Mouse (Mus musculus) urinary bladder, postnatal 0 days (tissue): ENCODE data around the gene Ssc5d. TPM values are rescaled to one million over a fixed set of nuclear protein-coding genes. Genes with fewer than 3 reads are reported as not detected.

Experiments
- polyA plus RNA-seq: library from polyadenylated mRNA; unstranded; fragments of >200 nt; fragmentation: Nextera tagmentation; extraction: Ambion mirVana; gene quantifications from 2 replicates; pipeline ENCODE4 v1.2.1, GENCODE M21; 2015

Ssc5d gene
- polyA plus RNA-seq: 3.7 and 4.8 TPM in 2 replicates

DNA sequence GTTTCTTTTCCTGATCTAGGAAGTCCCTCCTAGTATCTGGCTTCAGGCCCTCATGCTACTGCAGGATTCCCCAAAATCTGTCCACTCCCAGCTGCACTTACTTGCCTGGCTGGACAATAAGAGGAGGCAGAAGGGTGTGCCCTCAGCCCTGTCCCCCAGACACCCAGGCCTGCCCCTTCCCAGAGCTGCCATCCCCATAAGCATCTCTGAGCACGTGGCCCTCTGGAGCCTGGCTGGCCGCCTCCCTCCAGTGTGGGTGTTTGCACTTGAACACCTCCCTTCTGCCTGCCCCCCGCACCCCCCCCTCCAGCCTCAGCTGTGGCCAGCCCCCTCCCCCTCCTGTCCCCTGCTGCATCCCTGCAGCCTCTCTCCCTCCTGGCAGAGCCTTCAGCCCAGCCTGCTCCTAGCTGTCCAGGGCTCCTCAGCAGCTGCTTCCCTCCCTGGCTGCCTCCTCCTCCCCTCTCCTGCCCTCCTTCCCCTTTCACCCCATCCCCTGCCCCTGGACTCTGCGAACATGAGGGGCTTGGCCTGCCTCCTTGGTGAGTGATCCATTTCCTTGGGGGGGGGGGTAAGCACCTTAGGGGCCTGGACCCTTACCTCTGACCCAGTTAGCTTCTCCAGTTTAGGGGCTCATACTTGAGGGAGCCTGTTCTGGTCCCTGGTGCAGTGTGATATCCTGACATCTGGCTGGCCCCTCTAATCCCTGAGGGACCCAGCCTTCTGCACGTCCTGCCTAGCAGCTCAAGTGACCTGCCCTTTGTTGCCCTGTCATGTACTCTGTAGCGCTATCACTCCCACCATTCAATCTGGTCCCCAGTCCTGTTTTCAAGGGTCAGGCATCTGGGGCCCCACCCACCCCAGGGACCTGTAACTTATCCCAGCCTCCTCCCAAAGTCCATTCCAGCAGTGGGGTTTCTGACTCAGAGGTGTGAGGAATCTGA lies at the start of gene Ssc5d:
TSS of gene Ssc5d (plus strand) at position 345 of the 941 bp plus-strand sequence.

DNA sequence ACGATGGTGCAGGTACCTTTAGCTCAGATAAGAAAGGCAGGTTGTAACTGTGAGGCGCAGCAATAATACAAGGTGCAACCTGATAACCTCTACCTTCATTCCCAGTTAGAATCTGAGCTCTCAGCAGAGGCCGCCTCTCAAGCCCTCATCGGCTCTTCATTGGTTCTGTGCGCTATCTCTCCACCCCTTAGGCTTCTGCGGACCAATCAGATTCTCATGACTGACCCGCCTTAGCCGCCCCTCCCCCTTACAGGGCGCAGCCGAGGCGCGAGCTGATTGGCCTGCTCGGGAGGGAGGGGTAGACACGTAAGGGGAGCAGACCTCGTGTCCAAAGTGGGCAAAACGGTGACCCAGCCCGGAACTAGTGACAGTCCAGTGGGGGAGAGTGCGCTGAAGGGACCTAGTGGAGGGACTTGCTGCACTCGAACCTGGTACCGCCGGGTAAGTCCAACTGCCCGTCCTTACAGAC lies 48.8 kb upstream of the Ssc5d start, which contains the start of gene Isoc2a:
TSS of gene Isoc2a (plus strand) at position 401 of the 469 bp plus-strand sequence.

GRCm38 (mm10) chr7:4906466-4906950 lies 19.1 kb upstream of the Ssc5d start, which contains the start of gene Gm36210:
TSS of gene Gm36210 (minus strand) at chr7:4906516.

DNA sequence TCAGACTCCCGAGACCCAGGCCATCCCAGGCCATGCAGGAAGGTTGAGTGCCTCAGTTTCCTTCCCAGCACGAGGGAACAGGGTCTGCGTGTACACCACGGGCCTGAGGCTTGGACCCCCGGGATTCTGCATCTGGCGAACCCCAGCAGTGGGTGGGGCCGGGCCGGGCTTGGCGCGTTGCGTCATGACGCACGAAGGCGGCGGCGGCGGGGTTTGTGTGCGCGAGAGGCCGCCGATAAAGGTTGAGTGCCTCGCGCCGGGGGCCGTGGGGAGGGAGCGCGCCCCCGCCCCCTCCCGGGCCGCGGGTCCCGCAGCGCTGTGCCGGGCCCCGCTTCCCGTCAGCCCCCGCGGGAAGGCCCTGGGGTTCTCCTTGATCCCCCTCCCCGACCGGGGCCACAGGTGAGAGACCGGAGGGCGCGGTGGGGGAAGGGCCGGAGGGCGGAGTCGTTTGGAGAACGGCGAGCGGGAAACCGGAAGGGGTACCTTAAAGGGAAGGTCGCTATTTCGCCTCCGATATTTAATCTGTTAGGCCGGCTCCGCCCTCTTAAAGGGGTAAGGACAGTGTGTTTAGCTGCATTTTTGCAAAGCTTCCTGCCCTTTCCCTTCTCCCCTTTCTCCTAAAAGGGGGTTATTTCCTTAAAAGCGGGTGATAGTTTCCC lies 10.4 kb upstream of the Ssc5d start, which contains the start of gene Zfp628:
TSS of gene Zfp628 (plus strand) at position 211 of the 659 bp plus-strand sequence.

DNA sequence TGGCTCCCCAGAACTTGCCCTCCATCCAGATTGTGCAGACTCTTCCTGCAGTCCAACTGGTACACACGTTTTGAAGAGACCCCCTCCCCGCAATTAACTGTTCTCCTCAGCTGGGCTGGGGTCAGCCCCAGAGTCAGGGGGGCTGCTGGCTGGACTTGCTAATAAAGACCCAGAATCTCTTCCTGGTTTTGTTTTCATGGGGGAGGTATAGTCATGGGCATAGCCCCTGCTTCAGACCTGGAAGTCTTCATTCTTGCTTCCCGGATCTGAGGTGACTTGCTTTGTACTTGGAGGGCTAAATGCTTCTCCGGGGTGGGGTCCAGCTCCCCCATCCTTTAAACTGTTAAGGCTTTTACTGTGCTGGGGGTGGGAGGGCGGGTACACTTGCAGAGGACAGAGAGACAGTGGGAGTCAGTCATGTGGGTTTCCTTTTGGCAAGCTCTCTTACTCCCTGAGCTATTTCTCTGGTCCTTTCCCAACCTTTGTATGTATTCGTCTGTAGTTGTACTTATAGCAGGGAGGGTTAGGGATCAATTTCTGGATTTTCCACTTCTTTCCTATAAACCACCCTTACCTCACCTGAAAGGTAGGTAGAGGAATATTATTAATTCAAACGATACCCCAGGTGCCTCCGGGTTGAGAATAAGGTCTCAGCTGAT lies 3.6 kb upstream of the Ssc5d start, which contains the start of gene Nat14:
TSS of gene Nat14 (plus strand) at position 205 of the 659 bp plus-strand sequence.

DNA sequence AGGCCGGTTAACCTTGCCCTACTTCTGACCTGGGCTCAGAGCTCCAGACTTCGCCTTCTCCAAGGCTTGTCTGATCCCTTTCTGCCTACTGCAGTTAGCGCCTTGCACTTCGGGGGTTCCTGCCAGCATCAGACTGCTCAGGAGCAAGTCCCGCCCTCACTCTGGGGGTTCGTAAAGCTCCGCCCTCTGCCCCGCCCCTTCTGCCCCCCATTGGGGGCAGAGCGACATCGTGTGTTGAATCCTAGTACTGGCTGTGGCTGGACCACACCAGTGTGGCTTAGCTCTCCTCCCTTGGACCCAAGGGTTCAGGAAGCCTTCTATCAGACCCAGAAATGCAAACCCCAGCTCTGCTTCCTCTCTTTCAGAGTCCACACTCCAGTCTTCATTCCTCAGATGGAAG lies 38.7 kb downstream of the Ssc5d start, which contains the start of gene Sbk2:
TSS of gene Sbk2 (minus strand) at position 135 of the 400 bp plus-strand sequence.

DNA sequence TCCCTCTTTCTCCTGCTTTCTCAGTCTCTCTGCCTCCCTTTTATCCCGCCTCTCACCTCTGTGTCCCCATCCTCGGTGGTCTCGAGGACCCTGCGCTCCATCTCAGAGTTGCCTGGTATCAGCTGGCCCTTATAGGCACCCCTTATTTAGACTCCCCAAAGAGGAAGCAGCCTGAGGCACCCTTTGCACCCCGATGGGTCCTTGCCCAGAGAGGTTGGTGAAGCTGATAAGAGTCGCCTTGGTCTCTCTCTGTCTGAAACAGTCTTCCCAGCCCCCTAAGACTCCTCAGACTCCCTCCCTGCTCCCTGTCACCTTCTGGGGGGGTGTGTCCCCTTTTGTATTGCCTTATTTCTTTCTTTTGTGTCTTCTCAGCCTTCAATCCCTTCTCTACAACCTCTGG lies 45.5 kb downstream of the Ssc5d start, which contains the start of gene Sbk3:
TSS of gene Sbk3 (minus strand) at position 101 of the 400 bp plus-strand sequence.

Other genes starting within 250 kb of the Ssc5d start
- gene Hspbp1, start 240.7 kb upstream of the Ssc5d start, polyA plus RNA-seq: 50.6 and 51.7 TPM in 2 replicates
- 0.36 and 0.59 TPM in 2 replicates for gene Brsk1, start 235.2 kb upstream of the Ssc5d start, polyA plus RNA-seq
- gene Tmem150b, start 200.5 kb upstream of the Ssc5d start, polyA plus RNA-seq: 0.13 TPM in 1 of 2 replicates, not detected in the other
- 23.7 and 24.3 TPM in 2 replicates for gene Kmt5c, start 185.7 kb upstream of the Ssc5d start, polyA plus RNA-seq
- gene Cox6b2, start 172.7 kb upstream of the Ssc5d start, polyA plus RNA-seq: 50.4 and 62.9 TPM in 2 replicates
- gene Fam71e2, start 154.5 kb upstream of the Ssc5d start, polyA plus RNA-seq: not detected in 2 replicates
- gene Il11, start 142.9 kb upstream of the Ssc5d start, polyA plus RNA-seq: 0.76 and 1.5 TPM in 2 replicates
- gene Tmem190, start 142.8 kb upstream of the Ssc5d start, polyA plus RNA-seq: 0.35 TPM in 1 of 2 replicates, not detected in the other
- gene Tmem238, start 136.1 kb upstream of the Ssc5d start, polyA plus RNA-seq: 24.6 and 25.2 TPM in 2 replicates
- gene Rpl28, start 132.9 kb upstream of the Ssc5d start, polyA plus RNA-seq: 304 and 319 TPM in 2 replicates
- 130 and 139 TPM in 2 replicates for gene Ube2s, start 113.2 kb upstream of the Ssc5d start, polyA plus RNA-seq
- 0.10 and 0.20 TPM in 2 replicates for gene Shisa7, start 81.1 kb upstream of the Ssc5d start, polyA plus RNA-seq
- gene Isoc2b, start 55.5 kb upstream of the Ssc5d start, polyA plus RNA-seq: 8.1 and 9.4 TPM in 2 replicates
- gene Isoc2a, start 48.6 kb upstream of the Ssc5d start, polyA plus RNA-seq: 0.64 and 0.98 TPM in 2 replicates
- not detected in 2 replicates for gene Gm36210, start 19.3 kb upstream of the Ssc5d start, polyA plus RNA-seq
- 1.7 and 2.3 TPM in 2 replicates for gene Zfp628, start 10.6 kb upstream of the Ssc5d start, polyA plus RNA-seq
- 2.6 and 3.0 TPM in 2 replicates for gene Nat14, start 3.8 kb upstream of the Ssc5d start, polyA plus RNA-seq
- 0.12 and 0.23 TPM in 2 replicates for gene Sbk2, start 38.6 kb downstream of the Ssc5d start, polyA plus RNA-seq
- gene Sbk3, start 45.4 kb downstream of the Ssc5d start, polyA plus RNA-seq: not detected in 2 replicates
- gene Zfp579, start 70.4 kb downstream of the Ssc5d start, polyA plus RNA-seq: 12.7 and 15.0 TPM in 2 replicates
- gene Zfp524, start 88.6 kb downstream of the Ssc5d start, polyA plus RNA-seq: 13.2 and 14.0 TPM in 2 replicates
- 15.1 and 16.0 TPM in 2 replicates for gene Fiz1, start 88.9 kb downstream of the Ssc5d start, polyA plus RNA-seq
- 2.4 and 4.0 TPM in 2 replicates for gene Gm44973, start 89.7 kb downstream of the Ssc5d start, polyA plus RNA-seq
- 3.1 TPM in 2 replicates for gene Zfp865, start 94.6 kb downstream of the Ssc5d start, polyA plus RNA-seq
- gene Ccdc106, start 94.8 kb downstream of the Ssc5d start, polyA plus RNA-seq: 53.3 and 57.1 TPM in 2 replicates
- not detected in 2 replicates for gene 4632433K11Rik, start 108.3 kb downstream of the Ssc5d start, polyA plus RNA-seq
- gene Zfp784, start 112.7 kb downstream of the Ssc5d start, polyA plus RNA-seq: 3.9 and 5.4 TPM in 2 replicates
- gene Zfp580, start 125.8 kb downstream of the Ssc5d start, polyA plus RNA-seq: 33.3 and 37.8 TPM in 2 replicates
- gene U2af2, start 136.4 kb downstream of the Ssc5d start, polyA plus RNA-seq: 51.0 and 53.6 TPM in 2 replicates
- gene Epn1, start 154.4 kb downstream of the Ssc5d start, polyA plus RNA-seq: 39.4 and 40.6 TPM in 2 replicates
- gene Rfpl4, start 191.2 kb downstream of the Ssc5d start, polyA plus RNA-seq: not detected in 2 replicates
- 0.57 and 1.1 TPM in 2 replicates for gene Rasl2-9, start 200.2 kb downstream of the Ssc5d start, polyA plus RNA-seq
- gene Vmn1r55, start 223.9 kb downstream of the Ssc5d start, polyA plus RNA-seq: not detected in 2 replicates